ENCODE assay signal across 25 mouse cellular contexts in genomic region chr11:78454276-78454675, GRCm38 (mm10). TPM values are rescaled to one million over a fixed set of nuclear protein-coding genes. Genes with fewer than 3 reads are reported as not detected.
DNase-seq lines count a peak whose midpoint lies in the region; ATAC-seq lines count a peak whose summit lies in the region.
"Had no signal": no experiment of that assay in that cellular context is flagged by ENCODE, and none has a peak within 500 bp of the region (broad histone marks: within the 10 kb centered on the region; RNA-seq: fewer than 3 reads in every experiment).

No protein-coding gene starts in this region.

- H3K27ac ChIP-seq in hindbrain, embryonic 13.5 days = no peak overlapping the region
- H3K27ac ChIP-seq: forebrain, embryonic 15.5 days; heart, embryonic 13.5 days; kidney, embryonic 15.5 days; limb, embryonic 13.5 days; liver, embryonic 14.5 days; lung, embryonic 15.5 days; neural tube, embryonic 15.5 days had no signal

- peaks cover 41% of the 10 kb centered on the region for H3K27me3 ChIP-seq in megakaryocyte, embryonic 14.5 days (replicated peaks)
- 0 out of 2 replicates have a peak, but pooled peaks cover 17% of the 10 kb centered on the region for H3K27me3 ChIP-seq in hindbrain, embryonic 13.5 days
- H3K27me3 ChIP-seq: forebrain, embryonic 15.5 days; limb, embryonic 13.5 days had no signal

- intact Hi-C loops in gastrocnemius, postnatal 14 days (cut with DNase I; ENCODE audit: low total_unique reads) = no loop called here

- ATAC-seq in megakaryocyte, adult 5-6 weeks (ENCODE audit: poor library complexity, severe bottlenecking) = no peak
- ATAC-seq in hindbrain, embryonic 13.5 days (ENCODE audit: low FRiP score) = no peak
- ATAC-seq: forebrain, embryonic 15.5 days had no signal

- no peaks in the 10 kb centered on the region for H3K36me3 ChIP-seq in megakaryocyte, embryonic 14.5 days (replicated peaks; ENCODE audit: low read length)
- H3K36me3 ChIP-seq in hindbrain, embryonic 13.5 days = no peaks in the 10 kb centered on the region
- H3K36me3 ChIP-seq: forebrain, embryonic 15.5 days; heart, embryonic 13.5 days; kidney, embryonic 15.5 days; limb, embryonic 13.5 days; lung, embryonic 15.5 days; neural tube, embryonic 15.5 days had no signal

- no peak overlapping the region for H3K9ac ChIP-seq in hindbrain, embryonic 13.5 days
- H3K9ac ChIP-seq: forebrain, embryonic 15.5 days; heart, embryonic 13.5 days; kidney, embryonic 15.5 days; limb, embryonic 13.5 days; liver, embryonic 14.5 days; lung, embryonic 15.5 days; neural tube, embryonic 15.5 days had no signal

- 72% methylated on average over 7 of the region's 7 CpGs for WGBS in hindbrain, embryonic 13.5 days

- H3K4me2 ChIP-seq in hindbrain, embryonic 13.5 days = no peak overlapping the region
- H3K4me2 ChIP-seq: forebrain, embryonic 15.5 days; heart, embryonic 13.5 days; kidney, embryonic 15.5 days; limb, embryonic 13.5 days; lung, embryonic 15.5 days; neural tube, embryonic 15.5 days had no signal

- DNase-seq in ES-CJ7 (ENCODE audit: low read depth, low spot score) = peak; percentile 95
- peak; percentile 89 for DNase-seq in ZHBTc4 (ENCODE audit: low read depth, low spot score)
- DNase-seq in retina, embryonic 14.5 days (ENCODE audit: low spot score) = no peak
- DNase-seq in gastrocnemius, postnatal 14 days = no peak
- DNase-seq: adrenal gland, adult 8-10 months; gastrocnemius, postnatal 25 days had no signal

- peak overlapping the region; percentile 5 for H3K4me3 ChIP-seq in megakaryocyte, embryonic 14.5 days (replicated peaks)
- no peak overlapping the region for H3K4me3 ChIP-seq in hindbrain, embryonic 13.5 days
- H3K4me3 ChIP-seq: forebrain, embryonic 15.5 days; heart, embryonic 13.5 days; kidney, embryonic 15.5 days; limb, embryonic 13.5 days; lung, embryonic 15.5 days; neural tube, embryonic 15.5 days had no signal

- no peaks in the 10 kb centered on the region for H3K9me3 ChIP-seq in megakaryocyte, embryonic 14.5 days
- no peaks in the 10 kb centered on the region for H3K9me3 ChIP-seq in hindbrain, embryonic 13.5 days
- H3K9me3 ChIP-seq: forebrain, embryonic 15.5 days; heart, embryonic 13.5 days; kidney, embryonic 15.5 days; limb, embryonic 13.5 days; lung, embryonic 15.5 days; neural tube, embryonic 15.5 days had no signal

- peaks cover 16% of the 10 kb centered on the region for H3K4me1 ChIP-seq in megakaryocyte, embryonic 14.5 days
- H3K4me1 ChIP-seq in hindbrain, embryonic 13.5 days (replicated peaks) = no peaks in the 10 kb centered on the region
- H3K4me1 ChIP-seq: forebrain, embryonic 15.5 days; limb, embryonic 13.5 days; lung, embryonic 15.5 days; neural tube, embryonic 15.5 days had no signal

RNA-seq across cellular contexts. Expression of gene Slc46a1, which starts 11.2 kb away (rescaled TPM):
- 0.18 TPM in 1 of 2 replicates, not detected in the other for polyA plus RNA-seq in megakaryocyte, embryonic 14.5 days (2012; ENCODE audit: insufficient read depth, low replicate concordance)
- total RNA-seq in megakaryocyte, adult 5-6 weeks (2015) = 0.46 TPM in 1 of 2 replicates, not detected in the other
- 0.33 and 0.77 TPM in 2 replicates for total RNA-seq in megakaryocyte, adult 5-6 weeks (2017)
- polyA plus RNA-seq in hindbrain, embryonic 13.5 days (2015; fragmentation: Nextera tagmentation; extraction: Ambion mirVana) = 22.2 and 22.9 TPM in 2 replicates
- 1 to 10 TPM in 1 of 2 experiments, under 1 TPM in 1; 0.95 to 2.1 TPM for total RNA-seq in gastrocnemius, postnatal 14 days (2021)

RNA-seq across cellular contexts. Expression of gene Slc13a2, which starts 32.3 kb away (rescaled TPM):
- 0.07 TPM in 1 of 2 replicates, not detected in the other for polyA plus RNA-seq in megakaryocyte, embryonic 14.5 days (2012; ENCODE audit: insufficient read depth, low replicate concordance)
- total RNA-seq in megakaryocyte, adult 5-6 weeks (2015) = 0.51 TPM in 1 of 2 replicates, not detected in the other
- total RNA-seq in megakaryocyte, adult 5-6 weeks (2017) = not detected in 2 replicates
- not detected in 2 replicates for polyA plus RNA-seq in hindbrain, embryonic 13.5 days (2015; fragmentation: Nextera tagmentation; extraction: Ambion mirVana)
- not detected for total RNA-seq in gastrocnemius, postnatal 14 days (2021)
- total RNA-seq: adrenal gland, adult 8-10 months; gastrocnemius, postnatal 25 days; heart, adult 18-20 months; heart, postnatal 14 days; layer of hippocampus, adult 8-10 months; left cerebral cortex, adult 18-20 months; left cerebral cortex, postnatal 25 days; midbrain, postnatal 0 days had no signal
- polyA plus RNA-seq: C2C12; embryonic facial prominence, embryonic 14.5 days; forebrain, embryonic 15.5 days; heart, embryonic 13.5 days; hindbrain, embryonic 11.5 days; limb, embryonic 13.5 days; midbrain, postnatal 0 days; neural tube, embryonic 15.5 days had no signal

RNA-seq across cellular contexts. Expression of gene Sarm1, which starts 43.3 kb away (rescaled TPM):
- polyA plus RNA-seq in megakaryocyte, embryonic 14.5 days (2012; ENCODE audit: insufficient read depth, low replicate concordance) = 0.40 TPM in 1 of 2 replicates, not detected in the other
- total RNA-seq in megakaryocyte, adult 5-6 weeks (2015) = 0.23 TPM in 1 of 2 replicates, not detected in the other
- total RNA-seq in megakaryocyte, adult 5-6 weeks (2017) = not detected in 2 replicates
- polyA plus RNA-seq in hindbrain, embryonic 13.5 days (2015; fragmentation: Nextera tagmentation; extraction: Ambion mirVana) = 45.0 and 47.2 TPM in 2 replicates
- total RNA-seq in gastrocnemius, postnatal 14 days (2021) = under 1 TPM; 0.55 to 0.72 TPM

RNA-seq across cellular contexts. Expression of gene Vtn, which starts 44.6 kb away (rescaled TPM):
- not detected in 2 replicates for polyA plus RNA-seq in megakaryocyte, embryonic 14.5 days (2012; ENCODE audit: insufficient read depth, low replicate concordance)
- total RNA-seq in megakaryocyte, adult 5-6 weeks (2015) = not detected in 2 replicates
- not detected in 2 replicates for total RNA-seq in megakaryocyte, adult 5-6 weeks (2017)
- 171 and 184 TPM in 2 replicates for polyA plus RNA-seq in hindbrain, embryonic 13.5 days (2015; fragmentation: Nextera tagmentation; extraction: Ambion mirVana)
- total RNA-seq in gastrocnemius, postnatal 14 days (2021) = 10 to 100 TPM; 24.3 to 31.5 TPM
- polyA plus RNA-seq: C2C12 had no signal

RNA-seq across cellular contexts. Expression of gene Sebox, which starts 49.0 kb away (rescaled TPM):
- not detected in 2 replicates for polyA plus RNA-seq in megakaryocyte, embryonic 14.5 days (2012; ENCODE audit: insufficient read depth, low replicate concordance)
- not detected in 2 replicates for total RNA-seq in megakaryocyte, adult 5-6 weeks (2015)
- not detected in 2 replicates for total RNA-seq in megakaryocyte, adult 5-6 weeks (2017)
- polyA plus RNA-seq in hindbrain, embryonic 13.5 days (2015; fragmentation: Nextera tagmentation; extraction: Ambion mirVana) = 0.13 and 0.19 TPM in 2 replicates
- total RNA-seq in gastrocnemius, postnatal 14 days (2021) = not detected
- total RNA-seq: adrenal gland, adult 8-10 months; gastrocnemius, postnatal 25 days; heart, adult 18-20 months; heart, postnatal 14 days had no signal
- polyA plus RNA-seq: forebrain, embryonic 15.5 days; heart, embryonic 13.5 days; hindbrain, embryonic 11.5 days; kidney, embryonic 15.5 days; limb, embryonic 13.5 days; lung, embryonic 15.5 days; midbrain, postnatal 0 days had no signal

Comparison
In these comparisons a context has a peak if more than half of its experiments do, and no peak if none do; other contexts are left out.
1. DNase-seq: peak in ES-CJ7 (single experiment) and ZHBTc4 (single experiment); none in retina, embryonic 14.5 days (single experiment) and gastrocnemius, postnatal 14 days (single experiment).